Mouse (Mus musculus): Measurements from ENCODE around the gene Mak. TPM values are rescaled to one million over a fixed set of nuclear protein-coding genes. Genes with fewer than 3 reads are reported as not detected.

Gene Mak
- total RNA-seq (2015), result 0.10 and 0.27 TPM in 2 replicates
- total RNA-seq (2017), result not detected in 2 replicates

DNA sequence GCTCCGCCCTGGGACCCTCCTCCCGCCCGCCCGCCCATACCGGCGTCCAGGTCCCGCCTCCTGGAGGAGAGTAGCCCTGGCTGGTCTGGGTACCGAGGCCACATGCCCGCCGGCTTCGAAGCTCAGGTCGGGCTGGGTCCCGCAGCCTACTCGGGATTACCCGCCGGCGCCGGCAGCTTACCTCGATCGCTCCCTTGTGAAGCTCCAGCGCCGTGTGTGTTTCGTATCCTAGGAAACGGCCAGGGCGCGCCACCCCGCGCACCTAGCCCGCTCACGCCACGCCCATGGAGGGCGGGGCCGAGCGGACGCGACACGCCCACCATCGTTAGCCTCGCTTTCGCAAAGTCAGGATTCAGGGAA lies at the start of gene Mak:
Mak (minus strand) TSS at position 286 of the 360 bp plus-strand sequence.
- peak; percentile 94 for ATAC-seq (replicated peaks; ENCODE audit: poor library complexity)

DNA sequence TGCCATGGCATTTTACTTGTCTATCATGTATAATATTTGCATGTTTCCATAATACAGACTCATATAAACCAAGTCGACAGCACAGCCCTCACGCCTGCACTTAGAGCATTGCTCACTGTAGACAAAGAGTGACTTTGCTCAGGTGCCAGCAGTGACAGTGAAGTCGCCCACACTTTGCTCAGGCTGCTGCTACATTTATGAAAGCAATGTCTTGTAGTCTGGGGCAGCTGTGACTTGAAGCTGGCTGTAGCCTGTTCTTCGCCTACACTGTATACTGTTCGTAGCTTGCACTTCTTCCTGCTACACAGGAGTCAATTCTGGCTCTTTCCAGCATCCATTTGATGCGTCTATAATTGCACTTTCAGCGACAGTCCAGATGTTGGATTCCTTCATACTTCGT lies 49.6 kb upstream of the Mak start:
- no peak for ATAC-seq (replicated peaks; ENCODE audit: poor library complexity)

DNA sequence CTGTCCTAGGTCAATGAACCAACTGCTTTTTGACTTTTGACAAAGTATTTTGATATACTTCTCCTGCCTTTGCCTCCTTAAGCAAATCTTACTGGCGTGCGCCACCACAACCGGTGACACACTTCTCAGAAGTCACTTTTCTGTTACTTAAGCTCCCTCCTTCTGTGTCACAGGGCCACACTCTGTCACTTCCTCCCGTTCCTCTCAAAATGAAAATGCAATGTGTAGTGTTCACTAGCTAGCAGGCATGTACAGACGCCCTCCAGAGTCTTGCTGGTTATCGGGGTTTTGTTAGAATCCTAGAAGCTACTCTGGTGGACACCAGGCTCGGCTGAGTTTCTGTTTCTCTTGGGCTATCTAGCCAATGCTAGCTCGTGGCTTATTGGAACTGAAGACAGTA lies 48.8 kb upstream of the Mak start:
- ATAC-seq (replicated peaks; ENCODE audit: poor library complexity), result peak; percentile 54

DNA sequence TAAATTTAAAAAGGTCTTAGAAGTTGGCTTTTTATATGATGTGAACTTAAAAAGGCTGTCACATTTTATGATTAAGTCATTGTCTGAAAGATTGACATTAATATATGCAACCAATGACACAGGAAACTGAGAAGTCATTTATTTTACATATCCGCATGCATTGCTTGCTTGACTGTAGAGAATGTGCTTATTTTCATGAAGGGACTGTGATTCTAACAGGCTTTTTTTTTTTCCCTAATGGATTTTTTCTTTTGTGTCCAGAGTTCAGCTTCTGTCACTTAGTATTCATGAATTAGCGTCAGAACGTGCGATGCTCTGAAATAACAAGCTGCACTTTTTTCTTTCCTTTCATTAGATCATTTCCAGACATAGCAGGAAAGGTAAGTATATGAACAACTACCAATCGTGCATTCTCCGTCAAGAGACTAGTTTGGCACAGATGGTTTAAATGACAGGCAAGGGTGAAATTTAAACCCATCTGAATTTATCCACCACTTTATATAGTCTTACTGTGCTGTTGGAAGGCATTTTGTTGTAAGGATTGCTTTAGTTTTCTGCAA lies 44.2 kb upstream of the Mak start:
- ATAC-seq (replicated peaks; ENCODE audit: poor library complexity), result no peak

DNA sequence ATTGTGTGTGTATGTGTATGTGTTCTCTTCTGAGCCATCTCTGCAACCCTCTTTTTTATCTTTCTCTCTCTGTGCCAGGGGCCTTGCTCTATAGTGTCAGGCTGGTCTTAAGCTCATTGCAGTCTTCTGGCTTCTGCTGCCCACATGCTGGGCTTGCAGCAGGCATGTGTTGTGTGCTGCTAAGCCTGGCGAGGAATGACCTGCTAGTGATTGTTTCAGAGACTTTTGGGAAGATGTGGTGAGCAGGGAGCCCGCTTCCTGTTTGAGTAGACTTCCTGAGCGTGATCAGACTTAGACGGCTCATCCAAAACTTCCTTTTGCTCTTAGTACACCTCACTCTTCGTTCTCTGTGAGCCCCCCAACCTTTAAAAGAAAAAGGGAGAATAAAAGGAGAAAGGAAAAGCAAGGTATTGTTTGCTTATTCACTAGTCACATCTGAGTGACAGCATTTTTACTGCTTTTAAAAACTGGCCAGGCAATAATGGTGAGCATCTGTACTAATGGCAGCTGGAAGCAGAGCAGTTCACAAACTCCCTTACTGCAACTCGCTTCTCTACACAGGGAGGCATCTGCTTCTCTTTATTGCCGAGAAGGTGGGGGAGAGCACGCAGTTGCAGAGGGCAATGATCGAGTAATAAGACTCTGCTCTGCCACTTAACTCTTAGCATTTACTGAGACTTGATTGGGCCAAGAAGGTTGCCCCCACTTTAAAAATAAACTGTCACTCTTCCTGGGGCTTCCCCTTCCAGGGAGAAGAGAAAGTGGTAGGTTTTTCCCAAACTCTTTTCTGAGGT lies 39.8 kb upstream of the Mak start:
- ATAC-seq (replicated peaks; ENCODE audit: poor library complexity), result peak; percentile 23; the same call in 1 of the 2 replicates

DNA sequence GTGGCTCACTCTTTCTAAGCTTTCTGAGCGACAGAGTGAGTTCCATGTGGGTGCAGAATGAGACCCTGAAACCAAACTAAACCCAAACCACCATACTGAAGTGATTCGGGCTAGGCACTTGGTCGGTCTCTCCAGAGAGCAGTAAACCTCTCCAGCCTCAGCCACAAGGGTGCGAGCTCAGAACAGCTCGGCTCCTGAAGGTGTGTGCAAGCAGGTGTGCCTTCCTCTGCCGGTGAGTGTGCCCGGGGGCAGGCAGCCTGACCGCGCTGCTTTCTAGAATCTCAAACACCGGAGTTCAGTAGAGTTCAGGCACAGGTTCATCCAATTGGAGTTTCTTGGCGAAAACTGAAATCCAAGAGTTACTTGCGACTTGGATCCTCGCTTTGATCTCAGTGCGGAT lies 34.4 kb upstream of the Mak start, which contains the start of gene Sycp2l:
Sycp2l (plus strand) TSS at position 368 of the 400 bp plus-strand sequence.
- no peak for ATAC-seq (replicated peaks; ENCODE audit: poor library complexity)

DNA sequence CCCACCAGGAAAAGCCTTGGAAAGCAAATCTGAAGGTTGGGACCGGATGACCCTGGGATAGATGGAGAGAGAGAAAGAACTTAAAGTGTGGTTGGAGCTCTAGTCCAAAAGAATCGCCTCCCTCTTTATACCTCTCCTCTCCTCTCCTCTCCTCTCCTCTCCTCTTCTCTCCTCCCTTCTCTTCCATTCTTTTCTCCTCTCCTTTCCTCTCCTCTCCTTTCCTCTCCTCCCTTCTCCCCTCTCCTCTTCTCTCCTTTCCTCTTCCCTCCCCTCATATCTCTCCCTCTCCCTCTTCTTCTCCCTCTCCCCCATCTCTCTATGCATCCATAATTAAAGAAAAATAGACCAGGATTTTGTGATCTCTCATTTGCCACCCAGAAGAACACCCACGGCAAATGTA lies 31.4 kb upstream of the Mak start, which contains the start of gene Gcm2:
Gcm2 (minus strand) TSS at position 101 of the 400 bp plus-strand sequence.
- no peak for ATAC-seq (replicated peaks; ENCODE audit: poor library complexity)

DNA sequence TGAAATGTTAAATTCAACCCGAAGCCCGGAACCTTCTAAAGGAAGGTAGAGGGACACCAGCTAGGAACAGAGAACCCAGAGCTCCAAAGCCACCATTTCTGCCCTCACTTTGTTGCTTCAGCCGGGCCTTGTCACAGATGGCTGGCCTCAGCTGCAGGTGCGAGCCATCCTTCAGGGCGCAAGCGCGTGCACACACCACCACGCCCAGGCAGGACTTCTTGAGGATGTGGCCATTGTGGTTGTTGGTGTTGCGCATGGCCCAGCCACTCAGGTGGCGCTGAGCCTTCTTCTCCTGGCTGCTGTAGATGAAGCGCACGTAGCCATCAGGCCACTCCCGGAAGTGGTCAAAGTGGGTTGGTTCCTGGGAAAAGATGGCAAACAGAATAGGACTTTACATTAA lies 26.0 kb upstream of the Mak start:
- ATAC-seq (replicated peaks; ENCODE audit: poor library complexity), result no peak

DNA sequence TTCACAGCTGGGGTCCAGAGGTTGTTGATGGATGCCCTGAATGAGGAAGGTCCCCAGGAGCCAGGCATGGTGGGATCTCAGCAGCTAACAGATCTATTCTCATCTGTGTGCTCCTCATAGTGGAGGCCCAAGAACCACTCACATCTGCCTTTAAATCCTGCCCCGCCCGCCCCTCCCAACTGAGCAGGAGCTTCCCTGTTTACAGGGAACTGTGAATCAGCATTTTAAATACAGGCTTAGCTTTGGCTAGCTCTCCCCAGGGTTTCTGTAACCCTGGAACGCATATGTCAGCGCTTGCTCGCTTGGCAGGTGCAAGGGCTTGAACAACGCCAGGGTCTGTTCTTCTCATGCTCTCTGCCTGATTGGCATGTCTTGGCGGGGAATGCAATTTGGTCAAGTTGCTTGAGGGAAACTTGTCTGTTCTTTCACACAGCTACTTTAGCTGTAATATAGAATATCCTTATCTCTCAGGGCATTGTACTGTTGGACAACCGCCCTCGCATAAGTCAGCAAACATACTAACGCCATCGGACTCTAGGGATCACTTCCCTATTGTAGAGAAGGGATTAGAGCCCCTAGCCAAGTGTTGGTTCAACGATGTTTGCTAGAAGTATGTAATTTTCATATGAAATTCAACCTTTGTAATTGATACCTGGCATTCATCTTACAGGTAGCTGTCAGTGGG lies 24.5 kb upstream of the Mak start:
- no peak for ATAC-seq (replicated peaks; ENCODE audit: poor library complexity)

DNA sequence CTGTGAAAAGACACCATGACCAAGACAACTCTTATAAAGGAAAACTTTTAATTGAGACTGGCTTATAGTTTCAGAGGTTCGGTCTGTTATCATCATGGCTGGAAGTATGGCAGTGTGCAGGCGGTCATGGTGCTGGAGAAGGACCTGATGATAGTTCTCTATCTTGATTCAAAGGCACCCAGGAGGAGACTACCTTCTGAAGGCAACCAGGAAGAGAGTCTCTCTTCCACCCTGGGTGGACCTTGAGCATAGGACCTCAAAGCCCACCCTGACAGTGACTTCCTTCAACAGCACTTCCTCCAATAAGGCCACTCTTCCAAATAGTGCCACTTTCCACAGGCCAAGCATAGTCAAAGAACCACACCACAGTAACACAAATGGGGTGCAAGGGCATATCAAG lies 20.5 kb upstream of the Mak start:
- no peak for ATAC-seq (replicated peaks; ENCODE audit: poor library complexity)

DNA sequence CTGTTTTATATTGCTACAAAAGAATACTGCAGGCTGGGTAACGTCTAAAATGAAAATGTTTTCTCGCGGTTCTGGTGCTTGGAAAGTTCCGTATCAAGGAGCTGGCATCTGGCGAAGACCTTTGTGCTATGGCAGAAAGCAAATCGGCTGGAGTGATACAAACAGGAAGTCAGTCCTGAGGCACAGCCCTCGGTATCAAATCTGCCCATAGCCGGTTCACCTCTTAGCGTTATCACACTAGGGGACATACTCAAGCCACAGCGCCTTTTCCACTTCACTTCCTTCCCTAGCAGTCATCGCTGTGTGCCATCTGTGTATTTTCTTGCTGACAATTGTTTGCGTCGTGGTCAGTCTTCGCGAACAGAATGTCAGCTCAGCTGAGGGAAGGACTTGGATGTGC lies 18.8 kb upstream of the Mak start:
- peak; percentile 64 for ATAC-seq (replicated peaks; ENCODE audit: poor library complexity)

DNA sequence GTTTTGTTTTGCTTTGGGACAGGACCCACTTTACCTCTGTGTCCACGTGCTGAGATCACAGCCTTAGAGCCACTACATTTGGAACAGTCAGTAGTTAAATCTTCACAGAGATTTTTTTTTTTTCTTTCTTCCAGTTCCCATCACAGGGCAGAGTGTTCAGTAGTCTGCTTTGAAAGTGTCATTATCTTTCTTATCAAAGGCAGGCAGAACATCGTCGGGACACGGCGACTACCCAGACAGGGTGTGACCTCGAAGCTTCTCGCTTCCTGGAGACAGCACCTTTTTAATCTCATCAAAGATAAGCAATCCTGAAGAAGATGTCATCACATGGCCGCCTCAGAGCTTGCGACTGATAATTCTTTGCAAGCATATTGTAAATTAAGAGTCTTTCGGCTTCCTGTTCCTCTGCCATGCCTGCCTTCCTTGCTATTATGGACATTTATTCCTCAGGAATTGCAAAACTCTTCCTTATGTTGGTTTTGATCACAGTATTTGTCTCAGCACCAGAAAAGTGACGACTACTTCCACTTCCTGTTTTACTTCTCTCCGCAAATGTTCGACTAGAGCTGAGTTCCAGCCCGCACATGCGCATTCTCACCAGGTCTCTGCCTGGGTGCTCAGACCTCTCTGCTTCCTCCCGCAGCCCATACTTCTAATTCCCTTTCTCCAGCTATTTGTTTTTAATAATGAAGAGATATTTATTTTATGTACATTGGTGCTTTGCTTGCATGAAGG lies 18.0 kb upstream of the Mak start:
- peak; percentile 80 for ATAC-seq (replicated peaks; ENCODE audit: poor library complexity)

DNA sequence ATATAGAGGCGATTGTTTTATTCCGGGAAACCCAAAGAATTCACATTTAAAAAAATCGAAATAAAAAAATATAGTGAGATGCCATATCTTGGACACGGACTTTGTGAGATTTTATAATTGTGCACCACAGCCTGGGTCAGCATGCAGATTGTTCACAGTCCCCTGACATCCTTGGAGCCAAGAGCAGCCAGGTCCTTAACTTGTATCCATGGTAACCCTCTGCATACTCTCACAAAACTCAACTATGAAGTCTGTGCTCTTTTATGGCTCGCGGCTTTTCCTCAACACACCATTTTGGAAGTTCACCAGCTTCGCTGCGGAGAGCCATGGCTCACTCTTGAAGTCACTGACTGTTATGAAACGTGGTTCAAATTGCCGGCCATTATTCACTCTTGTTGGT lies 14.7 kb upstream of the Mak start:
- no peak for ATAC-seq (replicated peaks; ENCODE audit: poor library complexity)

DNA sequence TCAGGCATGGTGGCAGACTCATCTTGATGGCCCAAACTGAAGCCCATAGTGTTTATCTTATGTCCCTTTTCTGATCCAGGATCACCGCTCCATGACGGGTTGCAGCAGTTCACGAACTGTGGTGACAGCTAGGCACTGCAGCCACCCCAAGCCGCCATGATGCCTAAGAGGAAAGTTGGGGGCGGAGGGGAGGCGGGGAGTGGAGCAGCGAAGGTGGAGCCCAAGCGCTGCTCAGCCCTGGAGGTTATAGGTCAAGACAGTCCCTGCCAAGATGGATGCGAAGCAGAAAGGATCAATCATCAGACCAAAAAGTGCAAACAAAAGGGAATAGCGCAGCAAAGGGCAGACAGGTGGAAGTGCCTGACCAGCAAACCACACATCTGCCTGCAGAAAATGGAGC lies 11.8 kb upstream of the Mak start:
- no peak for ATAC-seq (replicated peaks; ENCODE audit: poor library complexity)

DNA sequence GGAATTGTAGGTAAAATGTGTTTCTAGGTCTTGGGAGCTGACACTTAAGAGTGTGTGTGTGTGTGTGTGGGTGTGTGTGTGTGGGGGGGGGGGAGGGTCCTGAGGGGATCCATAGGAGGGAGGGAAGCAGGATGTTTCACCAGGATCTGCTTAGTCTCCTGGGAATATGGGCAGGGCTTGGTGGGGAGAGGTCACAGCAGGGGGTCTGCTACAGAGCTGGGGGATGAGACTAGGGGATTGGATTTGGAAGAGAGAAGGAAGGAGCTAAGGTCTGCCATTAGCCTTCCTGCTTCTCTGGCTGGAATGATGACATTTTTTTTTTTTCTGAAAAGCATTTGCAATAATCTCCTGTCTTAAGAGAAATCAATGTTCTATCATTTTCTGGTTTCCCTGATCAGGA lies 9.2 kb upstream of the Mak start:
- ATAC-seq (replicated peaks; ENCODE audit: poor library complexity), result no peak

DNA sequence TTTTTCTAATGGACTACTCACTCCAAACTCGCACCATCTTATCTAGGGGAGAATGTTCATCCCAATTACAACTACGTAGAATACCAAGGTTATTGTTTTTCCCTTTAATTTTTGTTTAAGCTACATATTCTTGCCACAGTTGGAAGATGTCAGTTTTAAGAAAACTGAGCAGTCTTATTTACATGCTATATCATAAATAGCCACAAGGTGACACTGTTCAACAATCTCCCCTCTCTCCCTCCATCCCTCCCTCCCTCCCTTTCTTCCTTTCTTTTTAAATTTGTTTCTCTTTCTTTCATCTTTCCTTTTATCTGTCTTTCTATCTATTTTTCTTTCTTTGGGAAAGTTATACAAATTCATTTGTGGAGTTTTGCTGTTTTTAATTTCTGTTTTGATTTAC lies 5.6 kb upstream of the Mak start:
- peak; percentile 56; the same call in 1 of the 2 replicates for ATAC-seq (replicated peaks; ENCODE audit: poor library complexity)

DNA sequence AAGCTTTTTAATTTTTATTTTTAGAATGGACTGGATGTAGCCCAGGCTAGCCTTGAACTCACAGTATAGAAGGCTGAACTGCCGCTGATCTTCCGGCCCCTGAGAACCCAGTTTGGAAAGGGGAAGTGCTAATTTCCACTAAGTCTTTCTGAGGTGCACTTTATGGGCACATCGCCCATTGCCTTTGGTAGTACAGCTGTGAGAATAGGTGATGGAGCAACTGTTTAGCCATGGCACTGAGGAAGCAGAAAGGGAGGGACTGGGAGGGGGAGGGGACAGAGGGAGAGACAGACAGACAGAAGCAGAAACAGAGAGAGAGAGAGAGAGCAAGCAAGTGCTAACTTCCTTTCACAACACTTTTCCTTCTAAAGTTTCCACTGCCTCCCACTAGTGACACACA lies 5.0 kb upstream of the Mak start:
- peak; percentile 82 for ATAC-seq (replicated peaks; ENCODE audit: poor library complexity)

DNA sequence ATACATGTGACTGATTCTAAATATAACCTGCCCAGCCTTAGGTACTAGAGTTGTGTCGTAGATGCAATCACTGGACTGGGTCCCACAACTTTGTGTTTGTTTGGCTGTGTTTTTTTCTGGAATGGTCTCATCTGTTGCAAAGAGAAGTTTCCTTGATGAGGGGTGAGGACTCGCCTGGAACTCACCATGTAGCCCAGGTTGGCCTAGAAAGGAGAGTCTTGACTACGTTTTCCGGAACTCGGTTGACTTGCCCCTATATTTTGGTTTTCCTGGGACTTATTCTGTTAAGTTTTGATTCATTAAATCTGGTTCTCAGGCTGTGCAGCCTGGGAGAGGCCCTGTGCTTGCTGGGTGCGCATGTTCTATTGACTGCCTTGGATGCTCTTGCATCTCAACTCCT lies 1.2 kb upstream of the Mak start:
- no peak for ATAC-seq (replicated peaks; ENCODE audit: poor library complexity)

DNA sequence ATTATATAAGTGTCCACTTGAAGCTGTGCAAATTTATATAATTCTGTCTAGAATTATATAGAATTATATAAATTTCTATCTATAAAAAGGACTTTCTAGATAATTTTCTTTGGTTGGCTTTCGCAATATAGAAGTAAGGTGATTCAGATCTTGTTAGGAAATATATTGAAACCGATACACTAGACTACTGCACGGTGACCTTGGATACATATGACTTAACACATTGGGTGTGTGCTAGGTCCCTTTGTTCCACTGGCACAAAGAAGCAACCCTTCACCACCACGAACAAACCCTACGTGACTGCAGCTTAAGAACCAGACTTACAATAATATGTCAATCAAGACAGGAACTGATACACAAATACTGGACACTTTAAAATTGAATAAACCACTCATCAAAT lies 353 bp upstream of the Mak start:
- ATAC-seq (replicated peaks; ENCODE audit: poor library complexity), result no peak

DNA sequence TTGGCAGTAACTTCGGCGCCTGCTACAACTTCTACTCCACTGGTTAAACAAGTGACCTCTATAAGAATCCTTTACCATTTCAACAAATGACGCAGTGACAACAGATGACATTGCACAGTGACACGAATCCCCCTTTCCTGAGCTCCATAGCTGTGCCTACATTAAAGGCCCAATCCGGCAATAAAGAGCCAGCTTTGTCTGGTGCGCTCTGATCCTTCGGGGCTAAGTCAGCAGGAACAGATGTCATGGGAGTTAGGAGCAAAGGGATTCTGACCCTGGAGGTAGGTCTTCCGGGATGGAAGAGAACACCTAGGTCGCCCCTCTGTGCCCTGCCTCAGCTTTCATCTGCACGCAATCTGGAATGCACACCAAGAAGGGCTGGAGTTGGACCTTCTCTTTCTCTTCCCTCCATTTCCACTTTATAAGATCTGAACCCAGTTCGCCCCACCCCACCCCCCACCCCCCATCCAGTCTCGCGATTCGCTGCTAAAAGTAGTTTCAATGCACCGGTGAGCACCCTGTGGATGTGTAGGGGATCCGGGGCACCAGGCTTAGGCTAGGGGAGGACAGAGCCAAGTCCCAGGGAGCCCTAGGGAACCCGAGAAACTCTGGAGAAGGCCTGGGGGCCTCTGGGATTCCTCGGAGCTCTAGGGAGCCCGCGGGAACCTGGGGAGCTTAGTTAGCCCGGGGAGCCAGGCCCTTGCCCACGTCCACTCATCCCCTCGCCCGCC lies 651 bp downstream of the Mak start:
- ATAC-seq (replicated peaks; ENCODE audit: poor library complexity), result no peak

DNA sequence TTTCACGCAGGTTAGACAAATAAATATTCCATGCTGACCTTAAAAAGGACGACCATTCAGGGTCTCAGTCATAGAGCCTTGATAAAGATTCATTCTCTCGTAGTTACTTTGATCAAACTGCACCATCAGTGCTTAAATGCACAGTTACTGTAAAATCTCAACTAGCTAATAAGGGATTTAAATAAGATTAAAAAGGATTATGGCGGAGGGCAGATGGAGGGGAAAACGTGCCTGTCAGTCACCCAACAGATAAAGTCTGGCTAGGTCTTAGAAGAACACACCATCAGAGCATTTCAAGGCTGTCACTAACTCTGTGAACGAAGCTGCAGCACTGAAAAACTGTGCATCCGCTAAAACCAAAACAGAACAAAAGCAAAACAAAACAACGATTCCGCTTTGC lies 1.6 kb downstream of the Mak start:
- ATAC-seq (replicated peaks; ENCODE audit: poor library complexity), result no peak
